Mouse (Mus musculus): ENCODE measurements at regions not wholly inside any gene's neighbourhood (a gene's known extent, or its start where the extent isn't known, plus 50 kb on each side); places are given as distances from the start of the nearest gene placed in this dataset.

- TF ChIP-seq GATA1 (IDR thresholded peaks at IDR 0.05; ENCODE audit: borderline replicate concordance, low read length) (no peak), FLI1 (IDR thresholded peaks at IDR 0.05; ENCODE audit: low read length) (no peak)
These were observed 468.6 kb downstream of the Mctp2 start for GRCm38 (mm10) chr7:71837845-71838244.
